In genomic region chr2:149725932-149726331, GRCm38 (mm10) we compare ENCODE assay signal across 20 mouse cellular contexts.
"Had no signal": no experiment of that assay in that cellular context is flagged by ENCODE, and none has a peak within 500 bp of the region (broad histone marks: within the 10 kb centered on the region; RNA-seq: fewer than 3 reads in every experiment).

No protein-coding gene starts in this region.

- H3K4me3 ChIP-seq: lung, embryonic 15.5 days; midbrain, embryonic 10.5 days; midbrain, embryonic 12.5 days; myocyte; neural tube, embryonic 13.5 days; neural tube, embryonic 15.5 days had no signal

- DNase-seq: lung, adult 18-20 months; lung, postnatal 14 days; lung, postnatal 4 days; midbrain, embryonic 14.5 days; retina, postnatal 1 day; right cerebral cortex, adult 18-20 months; right cerebral cortex, postnatal 25 days; right cerebral cortex, postnatal 4 days; spleen, adult 18-20 months; thymus, adult 18-20 months; thymus, postnatal 14 days; thymus, postnatal 36 days had no signal

- H3K27ac ChIP-seq: lung, embryonic 15.5 days; midbrain, embryonic 10.5 days; midbrain, embryonic 12.5 days; neural tube, embryonic 13.5 days; neural tube, embryonic 15.5 days had no signal

- H3K4me2 ChIP-seq: lung, embryonic 15.5 days; midbrain, embryonic 12.5 days; neural tube, embryonic 13.5 days; neural tube, embryonic 15.5 days had no signal

- H3K4me1 ChIP-seq: lung, embryonic 15.5 days; midbrain, embryonic 12.5 days; neural tube, embryonic 13.5 days; neural tube, embryonic 15.5 days had no signal

- H3K36me3 ChIP-seq: lung, embryonic 15.5 days; midbrain, embryonic 10.5 days; midbrain, embryonic 12.5 days; neural tube, embryonic 13.5 days; neural tube, embryonic 15.5 days had no signal

- H3K9me3 ChIP-seq: lung, embryonic 15.5 days; midbrain, embryonic 10.5 days; midbrain, embryonic 12.5 days; neural tube, embryonic 13.5 days; neural tube, embryonic 15.5 days had no signal

- ATAC-seq: lung, postnatal 0 days; midbrain, embryonic 16.5 days had no signal

- H3K27me3 ChIP-seq: lung, embryonic 15.5 days; midbrain, embryonic 12.5 days; neural tube, embryonic 13.5 days; neural tube, embryonic 15.5 days had no signal

- H3K9ac ChIP-seq: lung, embryonic 15.5 days; midbrain, embryonic 12.5 days; neural tube, embryonic 13.5 days; neural tube, embryonic 15.5 days had no signal
